Mouse (Mus musculus) cerebellum, adult 18-20 months (tissue): Measurements from ENCODE around the gene Gpr152.

Experiments used
- DNase-seq, 2 experiments: peaks; one replicate each; pipeline ENCODE4 v3.0.0; 2021

Gpr152 gene

DNA sequence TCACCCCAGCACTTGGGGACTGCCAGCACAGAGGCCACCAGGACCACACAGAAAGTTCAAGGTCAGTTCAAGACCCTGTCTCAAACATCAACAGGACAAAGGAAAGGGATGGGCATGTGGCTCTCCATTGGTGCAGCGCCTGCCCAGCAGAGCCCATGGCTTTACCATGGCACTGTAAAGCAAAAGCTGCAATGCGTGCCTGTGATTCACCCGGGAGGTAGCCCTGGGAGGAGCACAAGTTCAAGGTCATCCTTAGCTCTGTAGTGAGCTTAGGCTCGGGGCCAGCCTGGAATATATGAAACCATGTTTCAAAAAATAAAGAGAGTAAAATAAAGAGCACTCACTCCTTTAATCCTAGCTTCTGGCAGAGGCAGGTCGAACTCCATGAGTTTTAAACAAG lies 12.3 kb downstream of the Gpr152 start:
- DNase-seq = no peak

DNA sequence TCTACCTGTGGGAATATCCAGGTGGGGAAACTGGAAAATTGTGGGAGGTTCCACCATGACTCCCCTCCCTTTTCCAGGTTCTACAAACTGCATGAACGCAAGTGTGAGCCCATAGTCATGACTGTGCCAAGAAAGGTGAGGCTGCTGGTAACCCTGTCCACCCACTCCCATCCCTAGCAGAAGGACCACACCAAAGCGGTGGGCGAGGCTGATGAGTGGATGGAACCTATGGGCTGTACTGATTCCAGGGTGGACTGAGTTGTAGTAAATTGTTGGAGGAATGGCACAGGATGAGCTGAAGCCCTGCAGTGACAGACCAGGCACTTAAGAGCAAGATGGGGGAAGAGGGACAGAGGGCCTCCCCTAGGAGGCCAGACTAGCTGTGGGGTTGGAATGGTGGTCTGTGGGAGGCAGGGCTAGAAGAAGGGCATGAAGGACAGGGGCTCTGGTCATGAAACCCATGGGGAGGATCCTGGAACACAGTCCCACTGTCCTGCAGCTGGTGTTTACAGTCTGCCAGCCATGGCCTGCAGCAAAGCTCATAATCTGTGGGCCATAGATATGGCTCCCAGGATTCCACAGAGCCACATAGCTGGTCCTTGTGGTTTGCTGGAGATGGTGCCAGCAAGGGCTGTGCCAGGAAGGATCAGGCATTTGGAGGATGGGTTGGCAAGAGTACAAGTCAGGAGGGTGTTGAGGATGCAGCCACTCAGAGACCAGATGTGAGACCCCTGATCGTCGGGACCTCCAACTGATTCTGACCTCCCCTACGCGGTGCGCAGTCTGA lies 13.1 kb downstream of the Gpr152 start:
- DNase-seq = no peak

DNA sequence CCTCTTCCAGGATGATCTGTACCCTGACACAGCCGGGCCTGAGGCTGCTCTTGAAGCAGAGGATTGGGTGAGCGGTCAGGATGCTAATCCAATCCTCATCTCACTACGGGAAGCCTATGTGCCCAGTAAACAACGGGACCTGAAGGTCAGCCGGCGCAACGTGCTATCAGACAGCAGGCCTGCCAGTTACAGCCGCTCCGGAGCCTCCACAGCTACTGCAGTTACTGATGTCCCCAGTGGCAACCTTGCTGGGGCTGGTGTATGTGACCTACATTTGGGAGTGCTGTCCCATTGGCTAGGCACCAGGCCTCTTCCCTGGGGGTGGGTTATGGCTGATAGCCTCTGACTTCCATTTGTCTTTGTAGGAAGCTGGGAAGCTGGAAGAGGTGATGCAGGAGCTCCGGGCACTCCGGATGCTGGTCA lies 13.7 kb downstream of the Gpr152 start, which contains the start of gene Ptprcap:
Ptprcap (plus strand) TSS at position 373 of the 423 bp plus-strand sequence.
- peak; percentile 75 to 77 for DNase-seq

DNA sequence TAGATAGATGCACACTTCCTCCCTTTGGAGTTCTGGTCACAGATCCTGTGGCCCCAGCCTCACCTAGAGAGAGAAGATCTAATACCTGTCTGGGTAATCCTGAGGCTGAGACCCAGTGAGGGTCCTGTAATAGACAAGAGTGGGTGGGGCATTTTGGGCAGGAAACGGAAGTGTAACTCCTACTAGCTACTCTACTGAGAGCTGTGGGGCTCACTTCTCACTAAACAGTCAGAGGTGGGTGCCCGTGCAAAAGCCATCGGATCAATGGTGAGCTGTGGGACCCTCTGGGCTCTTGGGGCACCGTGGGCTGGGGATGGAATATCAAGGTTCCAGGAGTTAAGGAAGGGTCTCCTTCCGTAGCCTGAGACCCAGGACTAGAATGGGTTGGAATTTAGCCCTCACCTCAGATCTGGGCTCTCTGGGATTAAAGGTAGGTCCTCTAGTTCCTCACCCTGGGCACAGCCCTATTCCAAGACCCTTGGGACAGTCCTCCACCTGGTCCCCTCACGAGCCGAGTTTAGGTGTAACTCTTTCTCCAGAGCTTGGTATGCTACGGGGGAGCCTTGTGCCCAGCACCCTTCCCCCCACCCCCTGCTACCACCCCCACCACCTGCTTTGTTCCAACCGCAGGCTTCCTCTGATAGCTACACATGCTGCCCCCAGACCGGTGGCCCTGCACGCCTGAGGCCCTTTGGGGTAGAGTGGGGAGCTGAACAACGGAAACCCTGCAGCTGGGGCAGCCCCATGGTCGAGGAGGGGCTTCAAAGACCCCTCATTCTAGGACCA lies 15.0 kb downstream of the Gpr152 start:
- DNase-seq = no peak

DNA sequence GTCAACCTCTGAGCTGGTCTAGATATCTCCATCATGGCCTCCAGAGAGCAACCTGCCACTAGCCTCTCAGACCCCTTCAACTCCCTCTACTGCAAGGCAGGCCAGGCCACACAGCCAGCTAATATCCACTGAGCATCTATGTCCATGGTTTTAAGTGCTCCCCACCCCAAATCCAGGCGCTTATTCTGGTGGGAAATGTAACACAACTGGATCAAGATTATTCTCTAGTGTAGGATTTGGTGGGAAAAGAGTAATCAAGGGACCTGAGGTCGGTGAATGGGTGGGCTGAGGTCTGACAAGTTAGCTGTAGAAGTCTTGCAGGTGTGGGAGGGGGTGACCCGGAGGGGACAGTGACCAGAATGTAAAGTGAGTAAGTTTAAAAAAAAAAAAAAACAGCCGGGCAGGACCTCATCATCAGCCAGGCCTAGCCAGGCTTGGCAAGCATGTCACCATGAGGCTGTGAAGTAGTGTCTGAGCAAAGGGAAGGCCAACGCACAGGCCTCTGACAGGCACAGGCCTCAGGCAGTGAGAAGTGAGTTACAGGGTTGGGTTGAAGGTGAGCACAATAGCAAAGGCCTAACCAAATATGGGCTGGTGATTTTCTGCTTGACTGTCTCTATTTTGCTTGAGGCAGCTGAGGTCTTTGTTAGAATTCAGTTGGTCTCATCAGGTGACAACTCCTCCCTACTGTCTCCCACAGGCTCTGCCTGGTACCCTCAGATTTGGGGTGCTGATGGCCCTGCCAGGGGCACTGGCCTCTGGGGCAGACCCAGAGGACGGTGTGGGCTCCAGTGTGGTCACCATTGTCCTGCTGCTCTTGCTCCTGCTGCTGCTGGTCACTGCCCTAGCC lies 15.9 kb downstream of the Gpr152 start:
- peak in 1 of 2 experiments; percentile 8 for DNase-seq

DNA sequence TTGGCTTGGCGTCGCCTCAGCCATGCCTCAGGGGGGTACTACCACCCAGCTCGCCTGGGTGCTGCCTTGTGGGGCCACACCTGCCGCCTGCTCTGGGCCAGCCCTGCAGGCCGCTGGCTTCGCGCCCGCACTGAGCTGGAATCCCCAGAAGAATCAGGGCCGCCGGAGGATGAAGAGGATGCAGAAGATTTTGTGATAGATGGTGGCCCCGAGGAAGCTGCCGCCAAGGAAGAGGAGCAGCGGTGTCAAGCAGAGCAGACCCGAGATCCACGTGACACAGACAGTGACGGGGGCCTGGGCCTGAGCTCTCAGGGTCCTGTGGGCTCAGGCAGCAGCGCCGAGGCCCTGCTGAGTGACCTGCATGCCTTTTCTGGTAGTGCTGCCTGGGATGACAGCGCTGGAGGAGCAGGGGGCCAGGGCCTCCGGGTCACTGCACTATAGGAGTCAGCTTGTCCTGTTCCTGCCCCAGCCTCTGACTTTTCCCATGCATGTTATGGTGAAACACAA lies 16.5 kb downstream of the Gpr152 start:
- peak in 1 of 2 experiments; percentile 35 for DNase-seq

DNA sequence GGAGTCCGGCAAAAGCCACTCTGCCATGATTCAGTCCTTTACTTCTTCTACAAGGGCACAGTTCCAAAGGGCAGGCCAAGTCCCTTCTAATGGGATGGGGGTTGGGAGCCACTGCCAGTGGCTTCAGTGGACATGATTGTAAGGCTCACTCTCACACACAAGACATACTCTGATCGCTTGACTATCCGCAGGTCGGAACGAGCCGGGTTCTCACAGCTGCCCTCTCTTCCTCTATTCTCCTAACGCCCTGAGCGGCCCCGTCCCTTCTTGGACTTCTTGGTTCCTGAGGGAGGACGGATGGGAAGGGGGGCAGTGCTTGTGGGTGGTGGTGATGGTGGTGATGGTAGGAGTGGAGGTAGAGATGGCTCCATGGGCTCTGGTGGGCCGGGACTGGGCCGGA lies 17.2 kb downstream of the Gpr152 start:
- peak in 1 of 2 experiments; percentile 6 for DNase-seq

DNA sequence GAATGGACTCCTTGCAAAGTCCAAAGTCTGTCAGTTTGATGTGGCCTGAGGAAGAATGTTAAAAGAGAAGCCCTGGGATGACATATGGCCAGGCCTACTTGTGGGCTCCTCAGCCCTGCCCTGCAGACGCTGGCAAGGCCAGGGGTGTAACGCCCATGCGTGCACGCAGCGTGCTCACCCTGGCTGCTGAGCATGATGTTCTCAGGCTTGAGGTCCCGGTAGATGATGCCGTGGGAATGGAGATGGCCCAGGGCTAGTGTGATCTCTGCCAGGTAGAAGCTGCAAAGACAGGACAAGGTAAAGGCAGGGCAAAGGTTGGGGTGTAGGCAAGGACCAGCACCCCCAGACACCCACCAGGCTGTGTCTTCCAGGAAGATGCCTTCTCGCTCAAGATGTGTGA lies 19.5 kb downstream of the Gpr152 start:
- no peak for DNase-seq

DNA sequence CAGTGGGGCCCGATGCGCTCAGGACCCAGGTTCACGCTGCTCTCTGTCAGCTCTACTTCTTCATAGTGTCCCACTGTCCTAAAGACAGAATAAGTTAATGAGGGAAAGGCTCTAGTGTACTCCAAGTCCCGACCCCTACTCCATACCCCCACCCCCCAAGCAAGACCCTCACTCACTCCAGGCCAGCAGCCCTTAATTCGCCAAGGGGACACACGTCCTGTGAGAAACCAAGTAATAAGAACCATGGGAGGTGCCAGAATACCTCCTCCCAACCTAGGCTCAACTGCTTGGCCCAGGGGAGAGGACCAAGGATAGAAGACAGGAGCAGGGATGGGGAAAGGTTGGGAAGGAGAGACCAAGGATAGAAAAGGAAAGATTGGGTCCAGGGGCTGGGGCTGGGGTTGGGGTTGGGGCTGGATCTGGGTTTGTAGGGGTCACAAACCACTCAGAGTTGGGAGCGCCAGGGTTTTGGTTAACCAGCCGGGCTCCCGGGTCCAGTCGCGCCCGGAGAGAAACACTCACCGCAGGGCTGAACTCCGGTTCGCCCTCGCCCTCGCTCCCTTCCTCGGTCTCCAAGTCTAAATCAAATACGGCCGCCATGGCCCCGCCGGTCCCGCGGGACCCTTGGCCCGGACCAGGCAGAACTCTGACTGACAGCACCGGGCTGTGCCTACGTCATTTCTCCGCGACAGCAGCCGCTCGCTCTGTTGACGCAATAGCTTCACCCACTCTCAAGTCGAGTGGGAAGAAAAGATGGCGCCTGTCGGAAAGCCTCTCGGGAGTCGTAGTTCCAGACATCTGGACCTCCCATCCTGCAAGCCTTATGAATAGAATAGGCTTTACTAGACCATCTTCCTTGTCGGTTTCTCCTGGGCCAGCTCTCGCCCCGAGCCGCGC lies 23.3 kb downstream of the Gpr152 start, which contains the start of gene Rps6kb2:
Rps6kb2 (minus strand) TSS at position 709 of the 897 bp plus-strand sequence.
- peak; percentile 97 to 98 for DNase-seq

DNA sequence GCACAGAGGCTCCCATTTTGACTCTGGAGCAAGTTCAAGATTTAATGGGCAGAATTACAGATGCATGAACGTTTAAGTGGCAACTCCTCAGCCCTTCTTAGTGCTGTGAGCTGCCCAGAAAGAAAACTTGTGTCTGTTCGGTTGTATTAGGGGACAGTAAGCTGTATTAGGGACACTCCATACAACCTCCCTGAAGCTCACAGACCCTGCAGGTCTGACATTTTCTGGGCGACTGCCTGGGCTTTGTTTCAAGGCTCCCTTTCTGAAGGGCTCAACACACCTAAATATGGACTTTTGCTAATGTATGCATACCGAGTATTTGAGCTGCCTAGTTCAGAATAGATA lies 23.9 kb downstream of the Gpr152 start:
- DNase-seq = no peak

DNA sequence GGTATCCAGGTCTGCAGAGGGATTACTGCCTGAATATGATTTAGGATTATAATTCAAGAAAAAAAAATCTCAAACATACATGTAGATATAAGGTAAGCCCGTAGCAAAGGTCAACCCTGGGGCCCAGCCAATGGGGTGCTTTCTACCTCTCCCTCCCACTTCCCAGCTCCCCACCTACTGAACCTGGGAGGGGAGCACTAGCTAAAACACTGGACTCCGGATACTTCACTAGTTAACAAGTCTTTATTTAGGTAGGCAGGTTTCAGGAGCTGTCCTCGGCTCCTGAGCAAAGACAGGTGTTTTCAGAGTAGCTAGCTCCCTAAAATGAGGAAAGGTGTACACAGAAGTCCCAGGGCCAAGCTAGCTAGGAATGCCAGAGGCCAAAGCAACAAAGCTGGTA lies 24.5 kb downstream of the Gpr152 start:
- no peak for DNase-seq

DNA sequence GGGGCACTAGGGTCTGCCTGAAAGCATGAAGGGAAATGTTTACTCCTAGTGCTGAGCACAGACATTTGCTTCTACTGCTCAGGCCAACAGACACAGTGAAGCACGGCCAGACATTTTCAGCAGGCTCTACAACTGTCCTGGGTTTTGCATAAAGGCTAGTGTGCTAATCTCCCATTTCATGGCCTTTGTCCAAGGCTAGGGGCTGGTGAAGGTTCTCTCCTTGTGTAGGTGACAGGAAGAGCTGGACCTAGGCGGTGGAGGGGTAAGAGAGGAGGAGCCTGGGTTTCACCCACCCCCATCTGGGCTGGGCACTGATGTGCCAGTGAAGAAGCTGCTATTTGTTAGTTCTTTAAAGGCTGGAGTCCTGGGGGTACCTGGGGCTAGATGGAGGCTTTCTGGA lies 25.1 kb downstream of the Gpr152 start:
- no peak for DNase-seq

DNA sequence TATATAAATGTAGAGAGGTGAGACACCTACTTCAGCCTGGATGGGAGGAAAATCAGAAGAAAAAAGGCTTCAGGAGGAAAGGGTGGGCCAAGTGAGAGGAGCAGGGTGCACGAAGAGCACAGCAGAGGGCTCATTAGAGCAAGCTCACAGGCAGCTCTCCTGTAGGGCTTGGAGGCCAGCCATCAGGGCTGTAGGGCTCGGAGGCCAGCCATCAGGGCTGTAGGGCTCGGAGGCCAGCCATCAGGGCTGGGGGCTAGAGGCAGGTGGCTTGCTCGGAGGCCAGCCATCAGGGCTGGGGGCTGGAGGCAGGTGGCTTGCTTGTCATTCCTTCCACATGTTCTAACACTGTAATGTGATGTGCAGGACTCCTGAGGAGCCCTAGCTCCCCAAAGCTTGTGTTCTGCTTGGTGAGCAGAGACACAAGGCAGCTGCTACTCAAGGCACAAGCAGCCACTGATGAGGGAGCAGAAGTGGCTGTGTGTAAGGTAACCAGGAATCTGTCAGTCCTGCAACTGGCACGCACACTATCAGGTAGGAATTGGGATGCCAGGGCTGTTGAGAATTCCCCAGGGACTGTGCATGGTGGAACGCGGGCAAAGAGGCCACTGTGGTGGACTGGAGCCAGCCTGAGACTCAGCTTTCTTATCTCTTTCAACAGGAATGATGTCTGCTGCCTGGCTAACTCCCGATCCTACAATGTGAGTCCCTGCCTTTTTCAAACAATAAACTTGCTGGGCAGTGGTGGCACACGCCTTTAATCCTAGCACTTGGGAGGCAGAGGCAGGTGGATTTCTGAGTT lies 27.3 kb downstream of the Gpr152 start:
- peak in 1 of 2 experiments; percentile 10 for DNase-seq

DNA sequence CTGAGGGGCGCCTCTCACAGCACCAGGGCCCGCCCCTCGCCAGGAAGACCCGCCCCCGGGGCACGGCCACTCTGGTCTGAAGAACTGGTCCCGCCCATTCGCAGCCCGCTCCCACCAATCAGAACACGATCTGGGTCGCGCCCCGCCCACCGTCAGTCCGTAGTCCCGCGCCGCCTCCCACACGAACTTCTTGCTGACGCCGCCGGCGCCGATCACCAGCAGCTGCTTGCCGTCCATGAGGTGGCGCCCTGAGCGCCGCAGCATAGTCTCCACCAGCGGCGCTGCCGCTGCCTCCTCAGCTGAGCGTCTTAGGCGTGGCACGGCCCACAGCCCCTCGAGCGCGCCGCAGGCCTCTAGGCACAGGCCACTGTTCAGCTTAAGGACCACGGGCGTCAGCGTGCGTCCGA lies 29.8 kb downstream of the Gpr152 start:
- peak; percentile 99 to 100 for DNase-seq

DNA sequence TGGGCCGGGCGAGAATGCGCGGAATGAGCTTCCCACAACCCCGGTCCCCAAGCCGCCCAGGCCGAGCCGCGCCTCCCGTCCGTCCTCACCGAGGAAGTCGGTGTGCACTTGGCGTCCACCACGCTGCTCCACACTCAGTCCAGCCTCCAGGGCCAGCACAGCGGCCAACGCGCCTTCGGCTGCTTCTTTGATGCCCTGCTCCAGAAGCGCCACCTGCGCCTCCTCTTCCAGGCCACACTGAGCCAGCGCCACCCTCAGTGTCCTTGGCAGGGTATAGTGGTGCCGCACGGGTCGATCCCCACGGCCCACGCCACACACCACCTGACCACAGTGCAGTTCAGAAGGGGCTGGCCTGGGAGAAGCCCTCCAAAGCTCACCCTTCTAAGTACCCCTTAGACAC lies 30.2 kb downstream of the Gpr152 start:
- peak; percentile 64 to 71 for DNase-seq

DNA sequence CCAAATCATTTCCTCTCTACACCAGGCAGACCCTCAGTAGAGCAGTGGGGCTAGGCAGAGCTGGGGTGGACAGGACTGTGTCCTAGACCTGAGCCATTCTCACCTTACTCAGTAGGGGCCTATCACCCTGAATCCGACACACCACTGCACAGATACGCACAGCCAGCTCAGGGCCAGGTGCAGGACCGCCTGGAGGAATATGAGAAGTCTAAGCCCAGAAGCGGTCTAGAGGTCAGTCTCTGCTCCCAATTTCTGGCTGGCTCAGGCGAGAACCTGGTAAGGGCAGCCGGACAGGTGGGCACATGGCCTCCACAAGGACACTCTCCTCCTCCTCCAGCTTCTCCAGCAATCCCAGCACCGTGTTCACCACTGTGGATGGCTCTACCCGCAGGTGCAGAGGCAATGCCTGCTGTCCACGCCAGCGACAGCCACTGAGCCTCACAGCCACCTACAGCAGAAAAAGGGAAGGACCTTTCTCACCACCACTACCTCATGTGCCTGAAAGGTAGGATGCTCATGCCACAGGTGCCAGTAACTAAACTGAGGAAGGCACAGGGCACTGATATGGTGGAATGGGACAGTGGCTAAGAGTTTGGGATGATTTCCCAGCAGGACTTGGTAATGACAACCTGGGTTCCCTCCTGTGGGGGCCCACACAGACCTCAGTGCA lies 31.3 kb downstream of the Gpr152 start:
- peak in 1 of 2 experiments; percentile 15 for DNase-seq

DNA sequence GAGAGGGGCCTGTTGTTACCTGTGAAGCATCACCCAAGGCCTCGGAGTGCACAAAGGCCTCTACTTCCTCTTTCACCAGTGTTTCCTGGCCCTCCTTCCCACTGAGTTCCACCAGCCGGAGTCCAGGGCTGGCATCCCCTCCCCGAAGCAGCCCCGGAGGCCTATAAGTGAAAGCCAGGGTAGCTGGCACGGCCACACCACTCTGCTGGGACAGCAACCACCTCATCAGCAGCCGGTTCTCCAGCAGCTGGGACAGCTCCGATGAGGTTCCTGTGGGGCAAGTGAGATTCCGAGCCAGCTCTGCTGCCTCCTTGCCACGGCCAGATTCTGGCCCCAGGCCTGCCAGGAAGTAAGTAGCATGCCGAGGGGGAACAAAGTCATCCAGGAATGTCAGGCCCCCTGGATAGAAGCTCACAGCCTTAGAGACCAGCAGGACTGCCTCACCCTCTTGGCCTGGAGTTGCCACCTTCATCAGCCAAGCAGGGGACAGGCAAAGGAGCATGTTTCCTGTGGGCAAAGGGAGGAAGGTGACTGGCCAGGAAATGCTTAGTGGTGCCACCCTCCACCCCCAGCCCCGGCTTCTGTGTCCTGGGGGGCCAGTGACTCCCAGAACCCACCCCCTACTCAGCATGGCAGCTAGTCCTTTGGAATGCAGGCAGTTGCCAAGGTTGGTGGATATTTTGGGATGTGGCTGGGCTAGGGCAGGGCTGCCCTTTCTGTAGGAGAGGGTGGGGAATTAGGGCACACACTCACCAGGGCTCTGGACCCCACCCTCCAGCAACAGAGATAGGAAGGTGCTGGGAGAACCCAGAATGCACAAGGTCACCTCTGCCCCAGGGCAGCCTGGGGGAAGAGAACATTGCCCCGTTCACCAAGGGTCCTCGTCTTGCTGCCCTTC lies 32.1 kb downstream of the Gpr152 start:
- no peak for DNase-seq

DNA sequence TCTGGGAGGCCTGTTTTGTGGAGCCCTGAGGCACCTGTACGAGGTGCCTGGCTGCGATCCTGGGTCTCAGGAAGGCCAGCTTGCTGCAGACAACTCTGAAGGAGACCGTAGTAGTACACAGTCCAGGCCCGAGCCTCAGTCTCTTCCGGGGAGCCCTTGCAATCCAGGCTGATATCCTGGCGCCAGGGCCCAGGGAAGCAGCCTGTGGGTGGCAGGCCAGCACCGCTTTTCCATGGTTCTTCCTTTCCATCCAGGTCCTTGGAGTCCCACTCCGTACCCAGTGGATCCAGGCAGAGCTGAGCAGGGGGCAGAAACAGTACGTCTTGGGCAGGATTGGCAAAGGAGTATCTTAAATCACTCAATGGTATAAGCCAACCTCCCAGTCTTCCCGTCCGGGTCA lies 33.3 kb downstream of the Gpr152 start:
- no peak for DNase-seq

DNA sequence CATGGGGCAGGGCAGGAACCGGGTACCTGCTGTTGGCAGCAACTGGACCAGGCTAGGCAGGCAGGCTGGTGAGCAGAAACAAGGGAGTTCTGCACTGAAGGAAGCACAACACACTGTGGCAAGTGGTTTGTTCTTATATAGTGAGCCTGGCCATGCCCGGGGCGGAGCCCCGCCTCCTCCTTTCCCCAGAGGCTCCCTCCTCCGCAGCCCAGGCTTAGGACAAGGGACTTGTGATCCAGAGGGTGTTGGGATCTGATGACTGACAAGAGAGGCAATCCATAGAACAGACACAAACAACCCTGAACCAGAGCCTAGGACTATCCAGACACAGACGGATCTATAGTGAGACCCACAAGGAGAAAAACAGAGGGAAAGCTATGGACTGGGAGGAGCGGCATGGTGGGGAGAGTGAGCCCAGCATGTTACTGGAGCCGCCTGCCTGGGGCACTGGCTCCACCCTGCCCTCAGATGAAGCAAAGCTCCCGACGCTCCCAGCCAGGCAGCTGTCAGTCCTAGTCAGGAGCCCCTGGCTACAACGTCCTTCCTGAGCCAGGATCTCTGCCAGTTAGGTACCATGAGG lies 35.9 kb downstream of the Gpr152 start, which contains the start of gene Carns1:
Carns1 (minus strand) TSS at position 112 of the 580 bp plus-strand sequence.
- no peak for DNase-seq
